Mouse (Mus musculus): ENCODE measurements around the gene Spout1. TPM values are rescaled to one million over a fixed set of nuclear protein-coding genes. Genes with fewer than 3 reads are reported as not detected.
"Not testable (repeated sequence)": the region's sequence is repeated elsewhere in the genome, so short reads cannot be mapped to it uniquely, and the experiment has no call there.

Gene Spout1
- total and polyA plus RNA-seq, 2 experiments from 2014 or later: 36.1 to 53.5 TPM

- Histone ChIP-seq H3K9ac (no peak overlapping the region), H3K27ac (ENCODE audit: low read depth, low read length) (no peak overlapping the region), H3K4me1 (ENCODE audit: insufficient read depth) (no peaks in the 10 kb centered on the region), H3K4me2 (ENCODE audit: low read depth) (no peak overlapping the region), H3K9me3 (ENCODE audit: low read length) (no peaks in the 10 kb centered on the region), H3K27me3 (ENCODE audit: insufficient read depth, low read length) (no peaks in the 10 kb centered on the region), H3K36me3 (ENCODE audit: insufficient read depth) (no peaks in the 10 kb centered on the region), H3K4me3 (ENCODE audit: low read depth, low read length) (no peak overlapping the region)
- no peak for TF ChIP-seq CTCF (IDR thresholded peaks at IDR 0.05; ENCODE audit: low read depth)
- WGBS: 73% methylated on average over 4 of the region's 4 CpGs
- no peak for ATAC-seq
- DNase-seq: no peak
Observed at GRCm38 (mm10) chr2:30198021-30198420, 19.8 kb upstream of the Spout1 start.

GRCm38 (mm10) chr2:30194656-30195055, 16.4 kb upstream of the Spout1 start:
- H3K9me3 ChIP-seq (ENCODE audit: low read length): no peaks in the 10 kb centered on the region
- no peaks in the 10 kb centered on the region for H3K4me1 ChIP-seq (ENCODE audit: insufficient read depth)
- TF ChIP-seq CTCF (IDR thresholded peaks at IDR 0.05; ENCODE audit: low read depth): no peak
- ATAC-seq (peak; percentile 38), DNase-seq (peak; percentile 10)
- H3K27ac ChIP-seq (ENCODE audit: low read depth, low read length): no peak overlapping the region
- H3K4me3 ChIP-seq (ENCODE audit: low read depth, low read length): no peak overlapping the region
- H3K4me2 ChIP-seq (ENCODE audit: low read depth): no peak overlapping the region
- H3K27me3 ChIP-seq (ENCODE audit: insufficient read depth, low read length): no peaks in the 10 kb centered on the region
- 48% methylated on average over 3 of the region's 3 CpGs for WGBS
- H3K9ac ChIP-seq: no peak overlapping the region
- H3K36me3 ChIP-seq (ENCODE audit: insufficient read depth): no peaks in the 10 kb centered on the region

DNA sequence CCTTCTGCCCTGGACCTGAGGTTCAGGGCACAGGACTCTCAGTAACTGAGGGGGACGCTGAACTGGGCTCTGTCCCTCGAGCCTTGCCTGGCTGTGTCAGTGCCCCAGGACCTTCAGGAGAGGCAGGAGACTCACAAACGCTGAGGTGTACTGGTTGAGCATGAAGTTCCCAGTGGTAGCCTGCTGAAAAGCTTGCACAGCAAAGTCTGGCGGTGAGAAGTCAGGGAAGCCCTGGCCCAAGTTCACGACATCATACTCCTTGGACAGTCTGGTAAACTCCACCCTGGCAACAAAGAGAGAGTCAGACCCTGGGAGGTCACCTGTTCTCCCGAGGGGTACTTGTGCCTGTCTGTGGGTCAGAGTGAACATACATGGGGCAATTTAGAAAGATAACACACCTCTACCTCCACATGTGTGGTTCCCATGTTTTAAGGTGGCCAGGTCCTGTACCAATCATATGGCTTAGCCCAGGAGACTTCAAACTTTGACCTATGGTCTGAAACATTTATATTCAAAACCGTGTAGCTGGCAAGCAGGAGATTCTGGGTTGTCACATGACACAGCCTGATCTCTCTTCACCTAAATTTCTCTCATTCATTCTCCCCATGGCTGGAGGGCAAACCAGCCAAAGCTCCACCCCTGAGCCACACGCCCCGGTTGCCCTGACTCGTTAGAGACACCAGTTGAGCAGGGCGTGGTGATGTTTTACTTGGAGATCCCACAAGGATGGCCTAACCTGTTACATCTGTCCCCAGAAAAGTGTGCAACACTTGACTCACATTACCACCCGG, 13.7 kb upstream of the Spout1 start:
- no peak for TF ChIP-seq CTCF (IDR thresholded peaks at IDR 0.05; ENCODE audit: low read depth)
- 86% methylated on average over 12 of the region's 12 CpGs for WGBS
- ATAC-seq (no peak), DNase-seq (no peak)
- Histone ChIP-seq H3K4me1 (ENCODE audit: insufficient read depth) (no peaks in the 10 kb centered on the region), H3K36me3 (ENCODE audit: insufficient read depth) (peaks cover 8% of the 10 kb centered on the region; the same call in 1 of the 2 replicates), H3K27ac (ENCODE audit: low read depth, low read length) (no peak overlapping the region), H3K9ac (no peak overlapping the region), H3K4me3 (ENCODE audit: low read depth, low read length) (no peak overlapping the region), H3K9me3 (ENCODE audit: low read length) (no peaks in the 10 kb centered on the region), H3K4me2 (ENCODE audit: low read depth) (no peak overlapping the region), H3K27me3 (ENCODE audit: insufficient read depth, low read length) (no peaks in the 10 kb centered on the region)

GRCm38 (mm10) chr2:30185681-30186080, 7.4 kb upstream of the Spout1 start:
- Histone ChIP-seq H3K36me3 (ENCODE audit: insufficient read depth) (peaks cover 17% of the 10 kb centered on the region; the same call in 1 of the 2 replicates), H3K27ac (ENCODE audit: low read depth, low read length) (no peak overlapping the region), H3K27me3 (ENCODE audit: insufficient read depth, low read length) (no peaks in the 10 kb centered on the region), H3K4me3 (ENCODE audit: low read depth, low read length) (no peak overlapping the region), H3K4me2 (ENCODE audit: low read depth) (no peak overlapping the region), H3K9me3 (ENCODE audit: low read length) (no peaks in the 10 kb centered on the region), H3K4me1 (ENCODE audit: insufficient read depth) (no peaks in the 10 kb centered on the region), H3K9ac (no peak overlapping the region)
- no peak for ATAC-seq
- no peak for TF ChIP-seq CTCF (IDR thresholded peaks at IDR 0.05; ENCODE audit: low read depth)
- WGBS: 97% methylated on average over 3 of the region's 3 CpGs
- DNase-seq: no peak

GRCm38 (mm10) chr2:30185276-30185675, 7.0 kb upstream of the Spout1 start:
- WGBS: 89% methylated on average over 6 of the region's 6 CpGs
- Histone ChIP-seq H3K9ac (no peak overlapping the region), H3K4me1 (ENCODE audit: insufficient read depth) (no peaks in the 10 kb centered on the region), H3K4me3 (ENCODE audit: low read depth, low read length) (no peak overlapping the region), H3K9me3 (ENCODE audit: low read length) (no peaks in the 10 kb centered on the region), H3K27ac (ENCODE audit: low read depth, low read length) (no peak overlapping the region), H3K4me2 (ENCODE audit: low read depth) (no peak overlapping the region), H3K36me3 (ENCODE audit: insufficient read depth) (peaks cover 17% of the 10 kb centered on the region; the same call in 1 of the 2 replicates), H3K27me3 (ENCODE audit: insufficient read depth, low read length) (no peaks in the 10 kb centered on the region)
- no peak for TF ChIP-seq CTCF (IDR thresholded peaks at IDR 0.05; ENCODE audit: low read depth)
- no peak for ATAC-seq
- DNase-seq: no peak

DNA sequence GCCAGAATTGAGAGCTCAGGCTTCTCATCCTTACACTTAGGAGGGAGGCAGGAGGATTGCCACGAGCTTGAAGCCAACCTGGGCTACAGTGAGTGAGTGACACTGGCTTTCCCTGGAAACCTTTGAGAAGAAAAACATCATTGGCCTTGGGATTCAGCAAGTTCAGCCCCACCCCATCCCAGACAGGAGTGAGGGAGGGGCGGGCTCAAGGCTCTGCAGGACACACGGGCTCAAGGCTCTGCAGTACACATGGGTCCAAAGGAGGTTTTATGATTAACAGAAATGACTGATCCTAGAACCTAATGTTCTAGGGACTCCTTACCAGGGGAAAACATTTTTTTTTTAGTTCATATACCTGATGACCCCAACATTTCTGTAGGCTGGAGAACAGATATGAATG, 5.5 kb upstream of the Spout1 start:
- 75% methylated on average over 3 of the region's 3 CpGs for WGBS

GRCm38 (mm10) chr2:30182424-30182823, 4.2 kb upstream of the Spout1 start:
- Histone ChIP-seq H3K27me3 (ENCODE audit: insufficient read depth, low read length) (no peaks in the 10 kb centered on the region), H3K4me3 (ENCODE audit: low read depth, low read length) (no peak overlapping the region), H3K27ac (ENCODE audit: low read depth, low read length) (no peak overlapping the region), H3K4me2 (ENCODE audit: low read depth) (no peak overlapping the region), H3K9me3 (ENCODE audit: low read length) (no peaks in the 10 kb centered on the region), H3K9ac (no peak overlapping the region), H3K36me3 (ENCODE audit: insufficient read depth) (0 out of 2 replicates have a peak, but pooled peaks cover 11% of the 10 kb centered on the region), H3K4me1 (ENCODE audit: insufficient read depth) (peaks cover 5% of the 10 kb centered on the region)
- ATAC-seq (no peak), DNase-seq (no peak)
- TF ChIP-seq CTCF (IDR thresholded peaks at IDR 0.05; ENCODE audit: low read depth): no peak
- WGBS: 92% methylated on average over 2 of the region's 2 CpGs

More for the DNA sequence above, 5.5 kb upstream of the Spout1 start:
- no peak for ATAC-seq
- no peaks in the 10 kb centered on the region for H3K27me3 ChIP-seq (ENCODE audit: insufficient read depth, low read length)
- peaks cover 17% of the 10 kb centered on the region; the same call in 1 of the 2 replicates for H3K36me3 ChIP-seq (ENCODE audit: insufficient read depth)
- H3K9me3 ChIP-seq (ENCODE audit: low read length): no peaks in the 10 kb centered on the region
- H3K9ac ChIP-seq: no peak overlapping the region
- H3K4me2 ChIP-seq (ENCODE audit: low read depth): no peak overlapping the region
- no peak overlapping the region for H3K27ac ChIP-seq (ENCODE audit: low read depth, low read length)
- no peaks in the 10 kb centered on the region for H3K4me1 ChIP-seq (ENCODE audit: insufficient read depth)
- TF ChIP-seq CTCF (IDR thresholded peaks at IDR 0.05; ENCODE audit: low read depth): no peak
- no peak overlapping the region for H3K4me3 ChIP-seq (ENCODE audit: low read depth, low read length)
- no peak for DNase-seq

DNA sequence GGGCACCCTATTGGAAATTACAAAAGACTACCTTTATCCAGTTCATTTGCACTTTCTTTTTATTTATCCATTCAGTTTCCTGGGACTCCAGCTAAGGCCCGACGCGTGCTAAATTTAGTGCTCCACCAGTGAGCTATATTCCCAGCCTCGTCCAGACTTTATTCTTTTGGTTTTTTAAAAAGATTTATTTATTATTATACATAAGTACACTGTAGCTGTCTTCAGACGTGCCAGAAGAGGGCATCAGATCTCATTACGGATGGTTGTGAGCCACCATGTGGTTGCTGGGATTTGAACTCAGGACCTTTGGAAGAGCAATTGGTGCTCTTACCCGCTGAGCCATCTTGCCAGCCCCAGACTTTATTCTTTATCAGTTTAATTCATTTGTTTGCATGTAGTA, 452 bp upstream of the Spout1 start:
- DNase-seq; H3K9me3 ChIP-seq (ENCODE audit: low read length); H3K27ac ChIP-seq (ENCODE audit: low read depth, low read length); H3K9ac ChIP-seq; H3K27me3 ChIP-seq (ENCODE audit: insufficient read depth, low read length); H3K4me1 ChIP-seq (ENCODE audit: insufficient read depth): not testable (repeated sequence)
- Histone ChIP-seq H3K4me2 (ENCODE audit: low read depth) (peak overlapping the region; percentile 93), H3K4me3 (ENCODE audit: low read depth, low read length) (peak overlapping the region; percentile 56), H3K36me3 (ENCODE audit: insufficient read depth) (peaks cover 20% of the 10 kb centered on the region)
- WGBS: 30% methylated on average over 7 of the region's 7 CpGs
- peak; percentile 18 for ATAC-seq
